Mouse (Mus musculus) erythroid progenitor cell, adult 5-6 weeks (primary cell): ENCODE results near the gene Tspyl3. TPM values are rescaled to one million over a fixed set of nuclear protein-coding genes. Genes with fewer than 3 reads are reported as not detected.

Source experiments
- ATAC-seq: replicated peaks from 2 replicates; pipeline ENCODE4 v1.8.0; 2016; ENCODE audit warnings: moderate number of reproducible peaks, mild to moderate bottlenecking, moderate TSS enrichment, inconsistent platforms; ENCODE audit not compliant: poor library complexity, low FRiP score, severe bottlenecking
- total RNA-seq, 2 experiments: library from RNA; stranded (forward) in 1 of 2; stranded (reverse) in 1 of 2; fragments of 150-400 nt in 1 of 2; fragments of 186-747, 209-891 nt in 1 of 2; gene quantifications; 2 replicates each; pipeline versions ENCODE4 v1.2.3 to v1.2.4; 2015 to 2017; ENCODE audit warnings: low replicate concordance in 2 of 2

The Tspyl3 gene
- total RNA-seq, 2 experiments from 2014 or later = 9.6 TPM; not detected in 1

DNA sequence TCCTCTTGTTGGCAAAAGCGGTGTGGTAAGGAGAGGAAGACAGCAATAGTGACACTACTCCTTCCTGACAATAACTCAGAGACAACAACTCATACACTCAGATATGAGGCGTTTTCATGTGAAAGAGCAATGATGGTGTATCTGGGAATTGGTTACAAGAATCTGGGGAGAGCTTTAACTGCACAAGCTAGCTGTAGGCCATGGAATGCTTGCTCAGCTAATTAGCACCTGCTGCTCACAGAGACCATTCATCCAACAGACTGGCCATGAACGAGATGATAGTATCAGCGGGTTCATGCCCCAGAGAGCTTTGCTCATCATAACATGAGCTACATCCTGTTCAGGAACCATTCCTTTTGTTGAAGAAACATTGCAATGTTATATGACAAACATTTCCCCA is 12.0 kb upstream of the Tspyl3 start:
- ATAC-seq = no peak

- no peak for ATAC-seq
Measured at GRCm38 (mm10) chr2:153228523-153228922, 3.3 kb upstream of the Tspyl3 start.

GRCm38 (mm10) chr2:153227959-153228358 is 2.7 kb upstream of the Tspyl3 start:
- ATAC-seq = peak; percentile 88

DNA sequence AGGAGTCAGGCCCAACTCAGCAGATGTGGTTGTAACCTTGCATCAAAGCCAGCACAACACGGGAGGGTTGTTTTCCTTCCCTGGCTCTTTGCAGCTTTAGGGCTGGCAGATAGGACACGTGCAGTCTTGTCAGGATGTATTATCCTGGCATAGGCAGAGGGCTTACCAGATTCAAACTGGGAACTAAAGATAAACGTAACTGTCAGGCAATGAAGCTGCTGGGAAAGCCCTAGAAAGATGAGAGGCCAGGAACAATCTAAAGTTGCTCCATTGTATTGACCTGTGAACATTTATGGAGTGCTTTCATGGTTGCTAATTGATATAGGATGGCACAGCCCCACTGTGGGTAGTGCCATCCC is 333 bp upstream of the Tspyl3 start:
- 0 out of 2 replicates have a peak, but pooled peaks have one; percentile 4 for ATAC-seq

GRCm38 (mm10) chr2:153222566-153222965 is 2.7 kb downstream of the Tspyl3 start:
- no peak for ATAC-seq

DNA sequence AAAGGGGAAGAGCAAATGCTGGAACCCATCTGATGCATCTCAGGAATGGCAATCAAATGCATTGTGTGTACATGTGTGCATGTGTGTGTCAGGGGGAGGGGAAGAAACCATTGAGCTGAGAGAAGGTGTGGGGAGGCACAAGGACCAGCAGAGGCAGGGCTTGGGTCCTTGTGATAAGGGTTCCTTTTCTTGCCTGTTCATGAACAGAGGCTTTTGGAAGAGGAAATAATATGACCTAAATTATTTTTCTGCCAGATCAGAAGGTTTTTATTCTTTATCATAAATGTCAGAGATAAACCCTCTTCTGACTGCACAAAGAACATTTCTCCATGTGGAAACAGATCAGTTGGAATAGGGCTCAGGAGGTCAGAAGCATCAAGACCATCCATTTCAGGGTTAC is 3.1 kb downstream of the Tspyl3 start:
- ATAC-seq = no peak; the same call in 1 of the 2 replicates

- peak; percentile 82 for ATAC-seq
Measured at GRCm38 (mm10) chr2:153221620-153222019, 3.6 kb downstream of the Tspyl3 start.

GRCm38 (mm10) chr2:153218516-153218915 is 6.7 kb downstream of the Tspyl3 start:
- no peak for ATAC-seq

DNA sequence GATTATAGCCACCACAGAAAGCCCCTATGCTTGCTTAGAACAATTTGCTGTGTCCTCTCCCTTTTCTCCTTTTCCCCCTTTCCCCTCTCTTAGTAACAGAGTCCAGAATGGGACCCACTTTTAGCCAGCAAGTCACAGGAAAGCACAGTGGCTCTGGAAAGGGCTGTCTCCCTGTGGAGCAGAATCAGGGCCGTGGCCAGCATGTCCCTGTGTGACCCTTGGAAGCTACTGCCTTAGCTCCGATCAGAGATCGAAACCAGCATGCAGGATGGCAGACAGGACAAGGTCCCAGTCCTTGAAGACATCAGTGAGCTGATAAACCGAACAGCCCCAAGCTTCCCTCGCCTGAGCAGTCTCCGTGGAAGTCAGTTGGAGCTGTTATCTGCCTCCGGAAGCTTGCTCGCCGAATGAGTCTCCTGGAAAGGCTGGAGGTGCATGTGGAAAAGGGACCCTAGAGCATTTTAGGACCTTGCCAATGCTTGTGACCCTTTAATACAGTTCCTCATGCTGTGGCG is 7.4 kb downstream of the Tspyl3 start:
- no peak for ATAC-seq

GRCm38 (mm10) chr2:153215421-153215820 is 9.8 kb downstream of the Tspyl3 start:
- no peak for ATAC-seq

DNA sequence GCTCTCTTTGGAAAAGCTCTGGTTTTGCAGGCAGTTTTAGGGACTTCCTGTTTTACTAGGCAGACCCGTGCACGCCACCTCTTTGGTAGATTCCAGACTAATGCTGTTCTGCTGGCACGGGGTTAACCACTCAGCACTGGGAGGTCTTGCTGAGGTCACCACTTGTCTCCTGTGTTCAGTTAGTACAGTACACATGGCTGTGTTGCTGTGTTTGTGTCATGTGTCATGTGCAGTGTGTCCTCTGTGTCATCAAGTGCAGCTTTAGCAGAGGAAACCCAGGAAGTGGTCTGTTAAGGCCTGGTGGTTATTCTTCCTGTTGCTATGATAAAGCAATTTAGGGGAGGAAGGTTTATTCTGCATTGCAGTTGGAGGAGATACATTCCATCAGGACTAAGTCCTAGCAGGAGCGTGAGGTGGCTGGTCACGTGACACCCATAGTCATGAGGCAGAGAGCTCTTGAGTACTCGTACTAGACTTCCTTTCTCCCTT is 10.4 kb downstream of the Tspyl3 start:
- 0 out of 2 replicates have a peak, but pooled peaks have one; percentile 48 for ATAC-seq

DNA sequence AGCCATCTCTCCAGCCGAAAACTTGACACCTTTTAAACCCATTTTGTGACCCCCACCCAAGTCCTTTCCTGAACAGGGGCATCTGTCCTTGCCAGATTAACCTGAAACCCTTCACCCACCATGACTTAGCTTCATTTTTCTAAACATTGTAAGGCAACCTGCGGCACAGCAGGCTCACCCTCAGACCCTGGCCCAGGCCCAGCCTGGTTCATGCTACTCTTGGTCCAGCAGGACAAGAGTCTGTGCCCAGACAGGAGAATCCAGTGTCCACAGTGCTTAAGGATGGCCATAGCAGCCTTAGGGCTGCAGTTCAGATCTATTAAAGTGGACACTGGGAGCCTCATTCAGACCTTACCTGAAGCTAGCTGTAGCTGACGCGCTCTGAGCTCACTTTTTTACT is 11.9 kb downstream of the Tspyl3 start:
- ATAC-seq = no peak

- ATAC-seq = no peak
Measured at GRCm38 (mm10) chr2:153211451-153211850, 13.8 kb downstream of the Tspyl3 start.

DNA sequence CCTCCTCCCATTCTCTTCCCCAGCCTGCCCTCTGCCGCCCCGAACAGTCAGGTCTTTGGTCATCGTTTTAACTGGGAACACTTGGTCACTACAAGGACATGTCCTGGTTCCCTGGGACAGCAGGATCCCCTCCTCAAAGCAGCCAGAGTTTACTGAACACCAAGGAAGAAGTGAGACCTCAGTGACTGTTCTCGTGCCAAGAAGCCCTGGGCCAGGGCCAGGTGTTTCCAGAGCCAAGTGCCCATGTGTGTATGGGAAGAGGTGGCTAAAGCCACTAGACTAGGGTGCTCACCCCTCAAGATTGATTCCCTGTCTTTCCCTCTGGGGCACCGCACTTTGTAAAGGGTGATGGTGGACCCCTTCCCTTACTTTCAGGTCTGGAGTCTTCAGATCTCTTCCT is 16.0 kb downstream of the Tspyl3 start:
- no peak for ATAC-seq

GRCm38 (mm10) chr2:153208149-153208548 is 17.1 kb downstream of the Tspyl3 start:
- no peak for ATAC-seq

GRCm38 (mm10) chr2:153202766-153203165 is 22.5 kb downstream of the Tspyl3 start:
- ATAC-seq = no peak

DNA sequence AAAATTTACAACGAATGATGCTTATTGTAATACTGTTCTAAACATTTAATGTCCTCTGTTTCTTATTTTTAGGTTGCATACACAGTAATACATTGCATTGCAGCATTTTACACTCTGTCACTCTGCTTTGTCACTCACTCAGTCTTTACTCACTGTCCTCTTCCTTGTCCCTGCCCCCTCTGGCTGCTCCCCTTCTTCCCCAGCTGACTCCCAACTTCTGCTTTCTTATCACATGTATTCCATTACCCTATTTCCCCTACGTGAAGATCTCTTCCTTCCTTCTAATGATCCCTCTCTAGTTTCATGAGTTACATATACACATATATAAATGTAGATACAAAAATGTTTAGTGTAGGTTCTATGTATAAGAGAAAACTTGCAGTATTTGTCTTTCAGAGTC is 26.1 kb downstream of the Tspyl3 start:
- no peak for ATAC-seq

DNA sequence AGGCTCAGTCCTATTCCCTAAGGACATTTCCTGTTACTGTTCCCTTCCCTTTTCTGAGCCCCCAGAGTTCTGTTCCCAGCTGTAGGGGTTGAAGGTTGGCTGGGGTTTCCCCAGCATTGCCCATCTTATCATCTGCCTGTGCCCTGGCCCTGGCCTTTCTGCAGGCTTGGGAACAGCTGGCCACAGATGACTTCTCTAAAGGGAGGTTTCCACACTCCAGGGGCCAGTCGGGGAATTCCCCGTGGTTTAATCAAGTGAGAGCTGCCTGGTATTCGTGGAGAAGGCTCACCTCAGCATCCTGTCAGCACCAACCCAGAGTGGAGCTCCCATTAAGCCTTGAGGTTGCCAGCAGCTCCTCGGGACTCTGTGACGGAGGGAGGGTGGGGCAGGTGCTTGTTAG is 26.8 kb downstream of the Tspyl3 start:
- ATAC-seq = no peak

GRCm38 (mm10) chr2:153194255-153194654 is 31.0 kb downstream of the Tspyl3 start:
- ATAC-seq = 0 out of 2 replicates have a peak, but pooled peaks have one; percentile 22

DNA sequence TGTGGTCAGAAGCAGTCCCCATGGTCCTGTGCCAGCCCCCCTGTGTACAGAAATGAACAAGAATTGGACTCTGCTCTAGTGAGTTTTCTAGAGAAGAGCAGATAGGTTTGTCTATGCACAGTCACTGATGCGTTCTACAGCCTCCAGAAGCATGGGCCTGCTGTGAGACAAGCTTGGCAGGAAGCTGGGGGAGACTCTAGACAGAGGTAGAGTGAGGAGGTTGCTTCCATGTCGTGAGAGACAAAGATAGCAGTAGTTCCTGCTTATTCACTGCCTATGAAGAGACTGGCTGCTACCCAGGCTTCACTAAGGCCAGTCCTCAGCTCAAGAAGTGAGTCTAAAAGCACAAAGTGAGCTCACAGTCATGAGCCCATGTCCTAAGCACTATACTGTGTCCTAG is 34.0 kb downstream of the Tspyl3 start:
- ATAC-seq = no peak

DNA sequence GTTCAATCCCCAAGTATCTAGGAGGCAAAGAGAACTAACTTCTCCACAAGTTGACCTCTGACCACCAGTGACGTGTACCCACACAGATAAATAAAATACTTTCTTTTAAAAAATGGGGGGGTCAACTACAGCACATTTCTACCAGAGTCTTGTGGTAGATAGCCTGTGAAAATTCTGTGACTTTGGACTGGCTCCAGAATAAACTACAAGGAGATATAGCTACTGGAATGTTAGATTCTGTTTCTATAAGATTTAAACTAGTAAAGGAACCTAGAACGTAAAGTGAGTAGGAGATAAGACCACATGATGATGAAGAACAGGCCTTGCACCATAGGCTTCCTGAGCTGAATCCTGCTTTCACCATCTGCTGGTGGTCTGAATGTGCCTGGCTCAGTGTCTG is 37.4 kb downstream of the Tspyl3 start:
- ATAC-seq = no peak

- ATAC-seq = peak; percentile 69
Measured at GRCm38 (mm10) chr2:153186176-153186591, 39.1 kb downstream of the Tspyl3 start.
